Mouse (Mus musculus) hindbrain, embryonic 15.5 days (tissue): ENCODE results near the gene Gnaz. TPM values are rescaled to one million over a fixed set of nuclear protein-coding genes. Genes with fewer than 3 reads are reported as not detected.

Experiments used
- ATAC-seq: fragments of 200-750 bp; cut with Nextera tagmentation; 2 replicates; pipeline ENCODE4 v1.8.0; 2017; ENCODE audit warnings: low read depth, moderate number of reproducible peaks, moderate TSS enrichment; ENCODE audit not compliant: low FRiP score
- H3K27ac ChIP-seq: fragments of 300-500 bp; sonication (generic); replicated peaks from 2 replicates; pipeline ENCODE4 v1.5.1; 2015; ENCODE audit warnings: mild to moderate bottlenecking, inconsistent platforms
- H3K27me3 ChIP-seq: fragments of 300-500 bp; sonication (generic); 2 replicates; pipeline ENCODE4 v1.6.1; 2015; ENCODE audit warnings: control low read depth, inconsistent platforms
- H3K36me3 ChIP-seq: fragments of 300-500 bp; sonication (generic); 2 replicates; pipeline ENCODE4 v1.6.1; 2015; ENCODE audit warnings: control low read depth, inconsistent platforms
- H3K4me1 ChIP-seq: fragments of 300-500 bp; sonication (generic); replicated peaks from 2 replicates; pipeline ENCODE4 v1.6.1; 2015; ENCODE audit warnings: control low read depth, inconsistent platforms
- H3K4me2 ChIP-seq: fragments of 300-500 bp; sonication (generic); 2 replicates; pipeline ENCODE4 v1.6.1; 2015; ENCODE audit warnings: moderate library complexity, mild to moderate bottlenecking, inconsistent platforms
- H3K4me3 ChIP-seq: fragments of 300-500 bp; sonication (generic); 2 replicates; pipeline ENCODE4 v1.5.1; 2015; ENCODE audit warnings: mild to moderate bottlenecking, inconsistent platforms
- H3K9ac ChIP-seq: fragments of 300-500 bp; sonication (generic); 2 replicates; pipeline ENCODE4 v1.6.1; 2015; ENCODE audit warnings: inconsistent platforms
- H3K9me3 ChIP-seq: fragments of 300-500 bp; sonication (generic); 2 replicates; pipeline ENCODE4 v1.6.1; 2016; ENCODE audit warnings: control low read depth, inconsistent platforms
- WGBS: fragments of 180-500 bp; shearing (Covaris S2); methylation state at CpG from one replicate; pipeline ENCODE4 v1.1.7; 2015; 5-methylcytosine and 5-hydroxymethylcytosine counted together
- polyA plus RNA-seq: library from polyadenylated mRNA; unstranded; fragments of >200 nt; fragmentation: Nextera tagmentation; extraction: Ambion mirVana; gene quantifications from 2 replicates; pipeline ENCODE4 v1.2.1, GENCODE M21; 2015

Gene Gnaz
- polyA plus RNA-seq, 1 experiment from 2014 or later, result 85.5 TPM

DNA sequence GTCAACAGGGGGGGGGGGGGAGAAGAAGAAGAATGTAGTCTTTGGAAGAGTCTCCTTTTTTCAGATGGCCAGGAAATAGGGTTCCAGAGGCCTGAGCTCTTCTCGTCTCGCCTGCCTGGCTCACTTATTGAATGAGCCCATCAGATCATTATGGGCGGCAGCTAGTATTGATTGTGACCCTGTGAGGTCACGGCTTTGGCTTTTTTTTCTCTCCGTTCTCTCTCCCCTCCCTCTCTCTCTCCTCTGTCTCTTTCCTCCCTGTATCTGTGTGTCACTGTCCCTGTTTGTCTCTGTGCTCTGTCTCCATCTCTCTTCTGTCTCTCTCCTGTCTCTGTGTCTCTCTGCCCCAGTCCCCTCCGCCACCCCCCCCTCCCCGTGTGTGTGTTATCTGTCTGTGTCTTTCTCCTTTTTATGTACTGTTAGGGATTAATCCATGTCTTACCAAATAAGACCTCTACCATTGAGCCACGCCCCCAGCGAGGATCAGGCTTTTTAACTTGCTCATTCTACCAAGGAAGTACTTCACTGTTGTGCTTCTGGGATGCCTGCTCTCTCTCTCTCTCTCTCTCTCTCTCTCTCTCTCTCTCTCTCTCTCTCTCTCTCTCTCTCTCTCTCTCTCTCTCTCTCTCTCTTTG lies 91.9 kb downstream of the Gnaz start:
- Histone ChIP-seq H3K9ac (no peak overlapping the region), H3K4me1 (peaks cover 56% of the 10 kb centered on the region), H3K27ac (no peak overlapping the region), H3K9me3 (no peaks in the 10 kb centered on the region), H3K27me3 (no peaks in the 10 kb centered on the region), H3K36me3 (no peaks in the 10 kb centered on the region), H3K4me2 (peak overlapping the region; percentile 92), H3K4me3 (0 out of 2 replicates have a peak overlapping the region, but pooled peaks have one; percentile 64)
- ATAC-seq, result no peak
- WGBS, result 21% methylated on average over 9 of the region's 9 CpGs

DNA sequence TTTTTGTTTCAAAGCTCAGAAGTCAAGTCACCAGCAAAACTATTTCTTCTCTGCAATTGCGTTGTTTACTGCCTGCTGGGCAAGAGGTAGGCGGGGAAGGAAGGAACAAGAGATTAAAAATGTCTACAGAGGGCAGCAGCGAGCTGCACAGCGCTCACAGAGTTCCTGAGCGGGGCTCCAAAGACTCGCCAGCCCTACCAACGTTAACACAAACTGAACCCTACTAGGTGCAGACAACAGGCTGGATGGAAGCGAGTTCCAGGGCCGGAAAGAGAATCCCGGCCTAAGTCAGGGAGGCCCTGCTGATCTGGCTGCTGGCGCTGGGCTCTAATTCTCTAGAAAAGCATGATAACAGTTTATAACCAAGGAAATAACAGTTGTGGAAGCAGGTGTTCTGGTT lies 92.4 kb downstream of the Gnaz start:
- Histone ChIP-seq H3K9me3 (no peaks in the 10 kb centered on the region), H3K4me1 (peaks cover 62% of the 10 kb centered on the region), H3K27me3 (no peaks in the 10 kb centered on the region), H3K4me2 (peak overlapping the region; percentile 92), H3K9ac (no peak overlapping the region), H3K27ac (no peak overlapping the region), H3K36me3 (no peaks in the 10 kb centered on the region), H3K4me3 (peak overlapping the region; percentile 64)
- WGBS, result 1% methylated on average over 11 of the region's 11 CpGs
- no peak for ATAC-seq

DNA sequence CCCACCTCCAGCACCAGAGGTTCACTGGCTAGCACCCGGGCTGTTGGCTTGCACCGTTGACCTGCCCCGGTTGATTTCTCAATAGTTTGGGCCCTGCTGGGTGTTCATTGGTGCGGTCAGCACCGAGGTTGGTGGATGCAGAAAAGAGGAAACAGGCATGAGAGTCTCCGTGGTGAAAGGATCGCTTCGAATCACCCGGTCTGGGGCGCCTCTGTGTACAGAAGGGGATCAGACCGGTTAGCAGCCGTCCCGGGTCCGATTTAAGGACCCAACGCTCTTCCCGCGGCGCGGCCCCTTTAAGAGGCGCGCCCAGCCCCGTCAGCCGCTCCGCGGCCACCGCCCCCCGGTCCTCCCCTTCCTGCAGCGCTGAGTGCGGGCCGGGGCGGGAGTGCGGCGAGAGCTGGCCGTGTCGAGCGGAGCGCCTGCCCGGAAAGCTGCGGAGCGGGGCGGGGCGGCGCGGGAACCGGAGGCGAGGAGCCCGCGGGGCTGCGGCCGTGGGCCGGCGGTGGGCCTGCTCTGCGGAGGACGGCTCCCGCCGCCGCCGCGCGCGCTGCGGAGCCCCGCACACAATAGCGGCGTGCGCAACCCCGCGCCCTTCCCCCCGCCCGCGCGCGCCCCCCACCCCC lies 93.4 kb downstream of the Gnaz start, which contains the start of gene Bcr:
Gene Bcr (plus strand): TSS at position 376 of the 626 bp plus-strand sequence.
- Histone ChIP-seq H3K27ac (peak within 1 kb of the TSS; percentile 94), H3K4me1 (peaks cover 71% of the 10 kb centered on the region), H3K9me3 (no peaks in the 10 kb centered on the region), H3K36me3 (no peaks in the 10 kb centered on the region), H3K27me3 (no peaks in the 10 kb centered on the region), H3K4me2 (peak within 1 kb of the TSS; percentile 92), H3K9ac (peak within 1 kb of the TSS; percentile 86), H3K4me3 (peak within 1 kb of the TSS; percentile 64)
- WGBS, result under 1% methylated on average over 50 of the region's 73 CpGs
- ATAC-seq, result peak; percentile 88

DNA sequence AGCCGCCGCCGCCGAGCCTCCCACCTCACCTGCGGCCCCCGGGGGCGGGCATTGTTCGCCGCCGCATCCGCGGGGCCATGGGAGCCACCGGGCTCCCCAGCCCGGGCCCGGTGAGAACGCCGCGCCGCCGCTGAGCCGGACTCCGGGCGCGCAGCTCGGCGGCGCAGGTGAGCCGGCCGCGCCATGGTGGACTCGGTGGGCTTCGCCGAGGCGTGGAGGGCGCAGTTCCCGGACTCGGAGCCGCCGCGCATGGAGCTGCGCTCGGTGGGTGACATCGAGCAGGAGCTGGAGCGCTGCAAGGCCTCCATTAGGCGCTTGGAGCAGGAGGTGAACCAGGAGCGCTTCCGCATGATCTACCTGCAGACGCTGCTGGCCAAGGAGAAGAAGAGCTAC lies 93.9 kb downstream of the Gnaz start:
- no peak for ATAC-seq
- Histone ChIP-seq H3K9ac (peak overlapping the region; percentile 86), H3K27me3 (no peaks in the 10 kb centered on the region), H3K4me2 (peak overlapping the region; percentile 92), H3K4me3 (peak overlapping the region; percentile 64), H3K4me1 (peaks cover 73% of the 10 kb centered on the region), H3K9me3 (no peaks in the 10 kb centered on the region), H3K36me3 (no peaks in the 10 kb centered on the region), H3K27ac (peak overlapping the region; percentile 94)
- 0% methylated on average over 41 of the region's 48 CpGs for WGBS

DNA sequence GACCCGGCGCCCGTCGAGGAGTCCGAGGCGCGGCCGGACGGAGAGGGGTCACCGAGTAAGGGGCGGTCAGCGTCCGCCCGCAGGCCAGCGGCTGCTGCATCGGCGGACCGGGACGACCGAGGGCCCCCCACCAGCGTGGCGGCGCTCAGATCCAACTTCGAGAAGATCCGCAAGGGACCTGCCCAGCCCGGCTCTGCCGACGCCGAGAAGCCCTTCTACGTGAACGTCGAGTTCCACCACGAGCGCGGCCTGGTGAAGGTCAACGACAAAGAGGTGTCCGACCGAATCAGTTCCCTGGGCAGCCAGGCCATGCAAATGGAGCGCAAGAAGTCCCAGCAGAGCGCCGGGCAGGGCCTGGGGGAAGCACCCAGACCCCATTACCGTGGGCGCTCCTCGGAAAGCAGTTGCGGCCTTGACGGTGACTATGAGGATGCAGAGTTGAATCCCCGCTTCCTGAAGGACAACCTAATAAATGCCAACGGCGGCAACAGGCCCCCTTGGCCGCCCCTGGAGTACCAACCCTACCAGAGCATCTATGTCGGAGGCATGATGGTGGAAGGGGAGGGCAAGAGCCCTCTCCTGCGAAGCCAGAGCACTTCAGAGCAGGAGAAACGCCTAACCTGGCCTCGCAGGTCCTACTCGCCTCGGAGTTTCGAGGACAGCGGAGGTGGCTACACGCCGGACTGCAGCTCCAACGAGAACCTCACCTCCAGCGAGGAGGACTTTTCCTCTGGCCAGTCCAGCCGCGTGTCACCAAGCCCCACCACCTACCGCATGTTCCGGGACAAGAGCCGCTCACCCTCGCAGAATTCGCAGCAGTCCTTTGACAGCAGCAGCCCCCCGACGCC lies 94.6 kb downstream of the Gnaz start:
- Histone ChIP-seq H3K4me1 (peaks cover 72% of the 10 kb centered on the region), H3K27ac (peak overlapping the region; percentile 94), H3K36me3 (no peaks in the 10 kb centered on the region), H3K9me3 (no peaks in the 10 kb centered on the region), H3K4me3 (peak overlapping the region; percentile 64), H3K27me3 (no peaks in the 10 kb centered on the region), H3K9ac (peak overlapping the region; percentile 86), H3K4me2 (peak overlapping the region; percentile 92)
- no peak for ATAC-seq
- WGBS, result 2% methylated on average over 71 of the region's 71 CpGs

DNA sequence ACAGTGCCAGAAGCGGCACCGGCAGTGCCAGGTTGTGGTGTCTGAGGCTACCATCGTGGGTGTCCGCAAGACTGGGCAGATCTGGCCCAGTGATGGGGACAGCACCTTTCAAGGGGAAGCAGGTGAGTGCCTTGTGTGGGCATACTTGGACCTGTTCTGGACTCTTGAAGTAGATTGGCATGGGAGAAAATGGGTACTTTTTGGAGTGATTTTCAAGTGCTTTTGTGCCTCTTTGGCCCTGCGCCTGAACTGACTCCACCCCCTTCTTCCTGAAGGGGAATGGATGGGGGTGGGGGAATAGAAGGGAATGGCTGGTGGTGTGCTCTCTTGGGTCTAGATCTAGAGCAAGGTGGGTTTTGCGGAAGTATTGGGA lies 95.2 kb downstream of the Gnaz start:
- H3K4me2 ChIP-seq, result peak overlapping the region; percentile 92
- H3K4me3 ChIP-seq, result peak overlapping the region; percentile 64
- H3K9ac ChIP-seq, result peak overlapping the region; percentile 86
- H3K4me1 ChIP-seq, result peaks cover 74% of the 10 kb centered on the region
- H3K9me3 ChIP-seq, result no peaks in the 10 kb centered on the region
- no peak overlapping the region for H3K27ac ChIP-seq
- ATAC-seq, result no peak
- H3K36me3 ChIP-seq, result no peaks in the 10 kb centered on the region
- WGBS, result 15% methylated on average over 6 of the region's 6 CpGs
- H3K27me3 ChIP-seq, result no peaks in the 10 kb centered on the region

DNA sequence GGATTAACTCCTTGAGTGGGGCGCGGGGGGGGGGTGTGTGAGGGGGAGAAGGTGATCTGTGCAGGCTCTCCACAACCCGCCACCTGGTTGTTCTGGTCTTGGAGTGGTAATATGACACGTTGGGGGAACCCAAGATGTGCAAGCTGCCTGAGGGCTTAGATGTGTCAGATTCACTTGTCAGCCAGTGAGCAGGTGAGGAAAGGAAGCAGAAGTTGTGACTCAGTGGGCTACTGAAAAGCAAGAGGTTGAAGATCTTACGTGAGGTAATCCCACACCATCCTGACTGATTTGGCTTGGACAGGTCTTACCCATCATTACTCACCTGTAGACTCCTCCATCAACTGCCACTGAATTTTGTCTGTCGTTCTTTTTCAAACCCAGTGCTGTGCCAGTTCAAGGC lies 95.6 kb downstream of the Gnaz start:
- Histone ChIP-seq H3K4me2 (peak overlapping the region; percentile 92), H3K9me3 (no peaks in the 10 kb centered on the region), H3K9ac (peak overlapping the region; percentile 86), H3K4me3 (peak overlapping the region; percentile 64), H3K27ac (no peak overlapping the region), H3K27me3 (no peaks in the 10 kb centered on the region), H3K4me1 (peaks cover 78% of the 10 kb centered on the region), H3K36me3 (no peaks in the 10 kb centered on the region)
- 47% methylated on average over 6 of the region's 6 CpGs for WGBS
- no peak for ATAC-seq

DNA sequence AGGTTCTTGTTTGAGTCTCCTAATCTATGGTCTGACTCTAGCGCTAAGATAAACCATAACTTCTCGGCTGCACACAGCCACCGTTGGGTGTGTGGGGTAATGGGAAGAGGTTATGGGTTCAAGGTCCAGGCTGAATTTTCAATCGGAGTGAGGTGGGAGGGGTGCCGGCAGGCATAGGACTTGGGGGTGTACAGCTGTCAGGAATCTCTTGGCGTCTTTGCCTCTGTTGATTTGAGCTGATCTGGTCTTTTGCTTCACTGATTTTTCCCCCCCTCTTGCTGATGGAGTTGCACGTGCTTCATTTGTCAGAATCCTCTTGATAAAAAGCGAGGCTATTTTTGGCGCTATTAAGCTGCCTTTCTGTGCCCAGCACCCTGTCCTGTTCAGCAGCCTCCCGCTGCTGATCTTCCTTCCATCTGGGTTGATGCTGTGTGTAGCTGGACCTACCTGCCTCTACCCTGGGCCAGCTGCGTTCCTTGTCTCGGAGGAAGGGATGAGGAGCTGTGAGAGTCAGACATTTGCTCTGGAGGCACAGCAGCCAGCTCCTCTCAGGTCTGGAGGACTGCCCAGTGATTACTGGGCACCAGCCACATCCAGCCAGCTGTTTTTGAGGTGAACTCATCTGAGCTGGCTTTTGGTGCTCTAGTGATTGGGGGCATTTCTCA lies 96.5 kb downstream of the Gnaz start:
- peaks cover 86% of the 10 kb centered on the region for H3K4me1 ChIP-seq
- H3K27ac ChIP-seq, result no peak overlapping the region; the same call in 1 of the 2 replicates
- H3K4me3 ChIP-seq, result peak overlapping the region; percentile 64
- 47% methylated on average over 12 of the region's 12 CpGs for WGBS
- peak overlapping the region; percentile 86 for H3K9ac ChIP-seq
- H3K27me3 ChIP-seq, result no peaks in the 10 kb centered on the region
- no peak for ATAC-seq
- H3K36me3 ChIP-seq, result no peaks in the 10 kb centered on the region
- no peaks in the 10 kb centered on the region for H3K9me3 ChIP-seq
- H3K4me2 ChIP-seq, result peak overlapping the region; percentile 92

DNA sequence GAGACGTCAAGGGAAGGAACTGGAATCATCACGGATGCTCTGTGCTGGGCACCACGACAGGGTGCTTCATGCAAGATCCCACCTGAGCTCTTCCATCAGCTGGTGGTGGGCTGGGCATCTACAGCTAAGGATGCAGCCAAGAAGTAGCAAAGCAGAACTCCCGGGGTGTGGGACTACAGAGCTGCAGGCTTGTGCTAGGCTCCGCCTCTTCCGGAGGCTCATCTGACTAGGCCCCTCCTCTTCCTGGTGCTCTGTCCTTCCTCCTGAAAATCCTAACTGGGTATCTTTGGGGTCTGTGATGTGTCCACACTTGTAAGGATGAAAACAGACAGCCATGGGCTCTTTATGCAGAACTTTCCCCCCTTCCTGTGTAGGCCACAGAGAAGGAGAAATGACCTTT lies 98.7 kb downstream of the Gnaz start:
- no peaks in the 10 kb centered on the region for H3K9me3 ChIP-seq
- H3K4me3 ChIP-seq, result no peak overlapping the region
- no peak overlapping the region for H3K27ac ChIP-seq
- WGBS, result 77% methylated on average over 6 of the region's 6 CpGs
- H3K27me3 ChIP-seq, result no peaks in the 10 kb centered on the region
- no peak overlapping the region for H3K9ac ChIP-seq
- peak overlapping the region; percentile 92 for H3K4me2 ChIP-seq
- ATAC-seq, result no peak
- H3K36me3 ChIP-seq, result no peaks in the 10 kb centered on the region
- peaks cover 87% of the 10 kb centered on the region for H3K4me1 ChIP-seq
